Mouse (Mus musculus) cerebellum, postnatal 4 days (tissue): ENCODE data around the gene Pitpnb.

Experiments
- DNase-seq, 2 experiments: peaks; one replicate each; pipeline ENCODE4 v3.0.0; 2022; ENCODE audit warnings: low spot score in 2 of 2, mixed read lengths in 1 of 2

The Pitpnb gene

DNA sequence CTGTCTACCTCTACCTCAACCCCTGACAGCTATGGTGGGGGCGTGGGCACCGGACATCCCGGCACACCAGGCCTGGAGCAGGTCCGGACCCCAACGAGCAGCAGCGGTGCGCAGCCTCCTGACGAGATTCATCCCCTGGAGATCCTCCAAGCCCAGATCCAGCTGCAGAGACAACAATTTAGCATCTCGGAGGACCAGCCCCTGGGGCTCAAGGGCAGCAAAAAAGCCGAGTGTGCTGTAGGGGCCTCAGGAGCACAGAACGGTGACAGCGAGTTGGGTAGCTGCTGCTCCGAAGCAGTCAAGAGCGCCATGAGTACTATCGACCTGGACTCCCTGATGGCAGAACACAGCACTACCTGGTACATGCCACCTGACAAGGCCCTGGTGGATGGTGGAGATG lies 90.9 kb downstream of the Pitpnb start:
- no peak for DNase-seq

- DNase-seq, result no peak
Measured at GRCm38 (mm10) chr5:111422058-111422800, 91.7 kb downstream of the Pitpnb start.

DNA sequence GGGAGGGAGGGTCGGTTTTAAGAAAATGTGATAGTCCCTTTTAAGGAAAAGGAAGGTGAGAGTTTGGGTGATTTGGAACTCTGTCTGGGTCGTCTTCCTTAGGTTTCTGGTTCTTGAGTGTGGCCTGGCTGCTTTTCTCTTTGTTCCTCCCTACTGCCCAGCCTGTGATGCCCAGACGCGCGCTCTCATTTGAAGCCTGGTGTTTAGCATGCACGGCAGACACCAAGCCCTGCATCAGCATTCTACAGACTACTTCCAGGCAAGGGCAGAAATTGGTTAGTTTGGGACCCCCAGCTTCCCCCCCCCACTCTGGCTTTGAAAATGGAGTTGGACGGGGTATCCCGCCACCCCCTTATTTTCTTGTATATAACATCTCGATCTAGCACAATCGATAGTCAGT lies 92.4 kb downstream of the Pitpnb start:
- no peak for DNase-seq

DNA sequence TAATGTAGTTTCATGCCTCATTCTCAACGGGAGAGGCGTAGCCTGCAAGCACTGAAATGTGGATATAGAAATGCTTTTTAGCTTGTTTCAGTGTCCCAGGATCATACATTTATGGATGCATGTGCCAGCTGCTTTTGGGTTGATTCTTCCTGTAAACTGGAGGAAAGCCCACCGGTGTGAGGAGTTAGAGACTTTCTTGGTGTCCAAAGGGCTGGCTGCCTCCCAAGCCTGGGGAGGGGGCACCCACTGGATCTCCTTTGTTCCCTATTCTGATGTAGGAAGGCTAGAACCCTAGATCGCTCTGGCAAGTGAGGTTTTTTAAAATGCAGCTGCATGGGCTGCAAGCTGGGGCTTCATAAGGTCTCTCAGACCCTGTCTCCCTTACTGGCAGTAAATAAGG lies 93.1 kb downstream of the Pitpnb start:
- DNase-seq, result no peak

DNA sequence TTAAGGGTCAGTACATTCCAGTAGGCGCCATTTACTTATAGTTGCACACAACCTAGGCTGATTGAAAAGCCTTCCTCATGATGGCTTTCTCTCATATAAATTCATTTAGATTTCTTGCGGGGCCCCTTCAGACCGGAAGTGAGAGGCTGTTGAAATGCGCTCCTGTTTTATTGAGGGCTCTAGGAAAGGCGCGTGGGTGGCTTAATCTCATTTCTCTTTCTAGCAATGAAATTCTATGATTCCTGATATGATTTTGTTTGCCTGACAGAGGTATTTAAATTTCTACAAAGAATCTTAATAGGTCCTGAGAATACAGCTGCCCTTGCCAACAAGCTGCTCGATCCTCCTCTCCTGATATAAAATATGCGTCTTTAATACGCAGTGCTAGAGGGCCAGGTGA lies 95.2 kb downstream of the Pitpnb start:
- no peak for DNase-seq

GRCm38 (mm10) chr5:111426249-111426648 lies 95.7 kb downstream of the Pitpnb start:
- no peak for DNase-seq

GRCm38 (mm10) chr5:111428882-111429281 lies 98.3 kb downstream of the Pitpnb start:
- no peak for DNase-seq

DNA sequence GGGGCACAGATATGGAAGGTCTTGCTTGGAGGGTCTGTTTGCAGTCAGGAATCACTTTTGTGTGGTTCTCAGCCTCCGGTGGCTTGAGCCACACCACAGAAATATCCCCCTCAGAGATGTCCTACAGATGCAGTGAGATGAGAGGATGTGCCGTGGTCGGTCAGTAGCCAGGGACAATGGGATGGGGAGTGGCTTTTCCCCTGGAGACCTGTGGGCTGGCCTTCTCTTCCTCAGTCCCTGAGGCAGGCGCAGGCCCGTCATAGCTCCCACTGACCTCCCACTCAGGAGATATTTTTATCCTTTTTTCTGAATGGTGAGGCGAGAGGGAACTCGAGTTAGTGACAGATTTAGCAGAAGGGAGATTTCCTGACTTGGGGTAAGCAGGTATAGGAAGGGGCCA lies 99.2 kb downstream of the Pitpnb start:
- DNase-seq, result no peak

- no peak for DNase-seq
Measured at GRCm38 (mm10) chr5:111431007-111431730, 100.6 kb downstream of the Pitpnb start.

DNA sequence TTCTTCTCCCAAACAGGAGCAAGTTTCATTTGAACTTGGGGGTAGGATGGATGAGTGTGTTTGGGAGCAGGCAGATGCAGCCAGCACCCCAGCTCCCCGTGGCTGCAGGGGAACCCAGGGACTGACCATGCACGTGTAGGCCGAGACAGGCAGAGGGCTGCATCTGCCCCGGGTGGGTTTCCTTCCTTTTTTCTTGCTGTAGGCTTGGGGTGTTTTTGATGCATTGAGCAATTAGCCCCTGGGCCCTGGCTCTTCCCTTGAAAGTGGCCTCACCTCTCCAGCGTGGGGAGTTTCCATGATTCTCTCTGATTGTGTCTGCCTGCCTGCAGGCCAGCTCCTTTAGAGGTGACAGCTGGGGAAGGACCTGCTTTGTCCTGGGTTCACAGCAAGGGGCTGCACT lies 102.3 kb downstream of the Pitpnb start:
- DNase-seq, result no peak

DNA sequence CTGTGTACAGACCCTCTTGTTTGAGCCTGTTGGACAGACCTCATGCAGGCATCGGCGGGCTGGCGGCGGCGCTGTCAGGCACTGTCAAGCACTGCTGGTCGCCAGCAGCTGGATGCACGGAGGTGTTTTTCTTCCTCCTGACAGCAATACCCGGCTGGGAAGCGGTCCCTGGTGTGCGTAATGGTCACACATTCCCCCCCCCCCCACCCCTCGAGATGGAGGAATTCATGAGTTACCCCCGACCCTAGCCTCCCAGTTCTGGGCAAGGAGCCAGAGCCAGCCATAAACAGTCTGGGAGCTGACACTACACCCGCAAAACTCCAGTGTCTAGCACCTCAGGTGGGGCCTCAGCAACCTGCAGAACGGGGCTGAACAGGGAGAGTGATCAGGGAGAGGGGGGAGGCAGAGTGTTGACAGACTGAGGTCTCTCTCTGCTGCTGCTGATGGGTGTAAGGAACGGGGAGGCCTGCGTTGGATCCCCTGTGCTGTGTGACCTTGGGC lies 103.8 kb downstream of the Pitpnb start:
- no peak for DNase-seq

- no peak for DNase-seq
Measured at GRCm38 (mm10) chr5:111436260-111436659, 105.7 kb downstream of the Pitpnb start.

DNA sequence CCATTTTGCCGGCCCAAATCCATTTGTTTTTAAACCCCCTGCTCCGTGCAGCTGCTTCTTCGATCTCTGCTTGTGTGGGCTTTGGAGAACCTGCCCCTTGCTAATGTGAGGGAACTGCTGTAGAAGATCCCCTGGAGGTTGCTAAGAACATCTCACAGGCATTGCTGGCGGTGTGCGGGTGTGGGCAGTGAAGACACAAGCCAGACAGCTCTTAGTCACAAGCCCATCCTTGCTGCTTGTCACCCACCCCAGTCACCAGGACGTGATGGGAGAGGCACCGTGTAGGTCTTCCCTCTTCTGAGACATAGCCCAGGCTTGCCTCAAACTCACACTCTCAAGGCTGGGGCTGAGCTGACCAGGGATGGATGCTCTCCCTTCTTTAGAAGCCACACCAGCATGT lies 106.6 kb downstream of the Pitpnb start:
- no peak for DNase-seq
